ENCODE assay signal across 11 mouse cellular contexts in genomic region chr9:82408969-82409368, GRCm38 (mm10).
"Had no signal": no experiment of that assay in that cellular context is flagged by ENCODE, and none has a peak within 500 bp of the region (broad histone marks: within the 10 kb centered on the region; RNA-seq: fewer than 3 reads in every experiment).

No protein-coding gene starts in this region.

- H3K4me3 ChIP-seq: limb, embryonic 13.5 days; liver, embryonic 15.5 days; lung, embryonic 15.5 days; midbrain, embryonic 13.5 days; neural tube, embryonic 12.5 days had no signal

- H3K9me3 ChIP-seq: limb, embryonic 13.5 days; liver, embryonic 15.5 days; lung, embryonic 15.5 days; midbrain, embryonic 13.5 days; neural tube, embryonic 12.5 days had no signal

- H3K36me3 ChIP-seq: limb, embryonic 13.5 days; liver, embryonic 15.5 days; lung, embryonic 15.5 days; midbrain, embryonic 13.5 days; neural tube, embryonic 12.5 days had no signal

- H3K27ac ChIP-seq: limb, embryonic 13.5 days; liver, embryonic 15.5 days; lung, embryonic 15.5 days; midbrain, embryonic 13.5 days; neural tube, embryonic 12.5 days; stomach, postnatal 0 days had no signal

- H3K9ac ChIP-seq: limb, embryonic 13.5 days; liver, embryonic 15.5 days; lung, embryonic 15.5 days; midbrain, embryonic 13.5 days; neural tube, embryonic 12.5 days had no signal

- H3K4me2 ChIP-seq: limb, embryonic 13.5 days; liver, embryonic 11.5 days; liver, embryonic 15.5 days; lung, embryonic 15.5 days; midbrain, embryonic 13.5 days; neural tube, embryonic 12.5 days had no signal

- DNase-seq: kidney, adult 2 months; kidney, postnatal 36 days; layer of hippocampus, adult 9-11 months; thymus, postnatal 4 days had no signal

- ATAC-seq: midbrain, embryonic 13.5 days had no signal

- H3K4me1 ChIP-seq: limb, embryonic 13.5 days; liver, embryonic 15.5 days; lung, embryonic 15.5 days; midbrain, embryonic 13.5 days; neural tube, embryonic 12.5 days had no signal

- H3K27me3 ChIP-seq: limb, embryonic 13.5 days; liver, embryonic 15.5 days; lung, embryonic 15.5 days; midbrain, embryonic 13.5 days; neural tube, embryonic 12.5 days had no signal
